Mouse (Mus musculus) midbrain, postnatal 0 days (tissue): ENCODE measurements around the gene Gm42906. TPM values are rescaled to one million over a fixed set of nuclear protein-coding genes. Genes with fewer than 3 reads are reported as not detected.

Experiments
- ATAC-seq: fragments of 200-750 bp; cut with Nextera tagmentation; 2 replicates; pipeline ENCODE4 v1.8.0; 2017; ENCODE audit warnings: moderate number of reproducible peaks, mild to moderate bottlenecking, moderate TSS enrichment, moderate library complexity; ENCODE audit not compliant: low FRiP score
- DNase-seq: peaks from one replicate; pipeline ENCODE4 v3.0.0-alpha.2; 2015; ENCODE audit warnings: low spot score
- H3K27ac ChIP-seq: fragments of 300-500 bp; sonication (generic); 2 replicates; pipeline ENCODE4 v1.5.1; 2014; ENCODE audit warnings: low read depth, mild to moderate bottlenecking, low read length, mixed read lengths
- H3K27me3 ChIP-seq: fragments of 300-500 bp; sonication (generic); 2 replicates; pipeline ENCODE4 v1.6.1; 2014; ENCODE audit warnings: low read length, control low read depth, mixed read lengths; ENCODE audit not compliant: insufficient read depth
- H3K36me3 ChIP-seq: fragments of 300-500 bp; sonication (generic); 2 replicates; pipeline ENCODE4 v1.6.1; 2014; ENCODE audit warnings: low read length, control low read depth, mixed read lengths; ENCODE audit not compliant: insufficient read depth
- H3K4me1 ChIP-seq: fragments of 300-500 bp; sonication (generic); 2 replicates; pipeline ENCODE4 v1.6.1; 2014; ENCODE audit warnings: mild to moderate bottlenecking, control low read depth, antibody characterized with exemption, low read length, mixed read lengths; ENCODE audit not compliant: insufficient read depth
- H3K4me2 ChIP-seq: fragments of 300-500 bp; sonication (generic); 2 replicates; pipeline ENCODE4 v1.6.1; 2014; ENCODE audit warnings: low read depth, mild to moderate bottlenecking, low read length, mixed read lengths; ENCODE audit not compliant: poor library complexity, severe bottlenecking
- H3K4me3 ChIP-seq: fragments of 300-500 bp; sonication (generic); 2 replicates; pipeline ENCODE4 v1.5.1; 2014; ENCODE audit warnings: low read depth, mild to moderate bottlenecking, low read length, moderate library complexity
- H3K9ac ChIP-seq: fragments of 300-500 bp; sonication (generic); replicated peaks from 2 replicates; pipeline ENCODE4 v1.6.1; 2014; ENCODE audit warnings: mild to moderate bottlenecking, low read length, moderate library complexity, mixed read lengths; ENCODE audit not compliant: poor library complexity, severe bottlenecking
- H3K9me3 ChIP-seq: fragments of 300-500 bp; sonication (generic); 2 replicates; pipeline ENCODE4 v1.6.1; 2016; ENCODE audit warnings: low read length, control low read depth
- CTCF ChIP-seq: IDR thresholded peaks from 2 replicates; pipeline ENCODE4 v1.5.1; 2016; ENCODE audit warnings: antibody characterized with exemption, mild to moderate bottlenecking
- WGBS: fragments of 180-500 bp; shearing (Covaris S2); extraction: QIAGEN DNeasy Blood & Tissue Kit; methylation state at CpG from one replicate; pipeline ENCODE4 v1.1.7; 2014; 5-methylcytosine and 5-hydroxymethylcytosine counted together
- polyA plus RNA-seq: library from polyadenylated mRNA; unstranded; fragments of >200 nt; fragmentation: Nextera tagmentation; extraction: Ambion mirVana; gene quantifications from 2 replicates; pipeline ENCODE4 v1.2.1, GENCODE M21; 2015
- total RNA-seq: library from RNA; depleted of rRNA; stranded (reverse); fragments of >200 nt; gene quantifications from 2 replicates; pipeline ENCODE4 v1.2.3, GENCODE M21; 2014

Gene Gm42906
- total and polyA plus RNA-seq, 2 experiments from 2014 or later, result not detected

GRCm38 (mm10) chr5:151379896-151380295 is 48.1 kb downstream of the Gm42906 start:
- Histone ChIP-seq H3K9ac (no peak overlapping the region), H3K4me2 (no peak overlapping the region), H3K9me3 (no peaks in the 10 kb centered on the region), H3K36me3 (no peaks in the 10 kb centered on the region), H3K27me3 (no peaks in the 10 kb centered on the region), H3K4me3 (no peak overlapping the region), H3K4me1 (no peaks in the 10 kb centered on the region), H3K27ac (no peak overlapping the region)
- DNase-seq (no peak), ATAC-seq (no peak)
- 80% methylated on average over 2 of the region's 2 CpGs for WGBS
- no peak for TF ChIP-seq CTCF

GRCm38 (mm10) chr5:151379210-151379609 is 48.8 kb downstream of the Gm42906 start:
- Histone ChIP-seq H3K4me2 (no peak overlapping the region), H3K4me1 (no peaks in the 10 kb centered on the region), H3K9ac (no peak overlapping the region), H3K27ac (no peak overlapping the region), H3K36me3 (no peaks in the 10 kb centered on the region), H3K27me3 (no peaks in the 10 kb centered on the region), H3K9me3 (no peaks in the 10 kb centered on the region), H3K4me3 (no peak overlapping the region)
- TF ChIP-seq CTCF, result no peak
- DNase-seq (no peak), ATAC-seq (no peak)
- whole genome bisulfite sequencing, result 82% methylated on average over 2 of the region's 2 CpGs

GRCm38 (mm10) chr5:151376931-151377330 is 51.0 kb downstream of the Gm42906 start:
- H3K4me2 ChIP-seq, result no peak overlapping the region
- no peak overlapping the region for H3K4me3 ChIP-seq
- H3K27ac ChIP-seq, result no peak overlapping the region
- ATAC-seq (no peak), DNase-seq (no peak)
- H3K4me1 ChIP-seq, result no peaks in the 10 kb centered on the region
- no peaks in the 10 kb centered on the region for H3K36me3 ChIP-seq
- H3K27me3 ChIP-seq, result no peaks in the 10 kb centered on the region
- H3K9me3 ChIP-seq, result no peaks in the 10 kb centered on the region
- no peak overlapping the region for H3K9ac ChIP-seq
- 91% methylated on average over 4 of the region's 4 CpGs for WGBS
- TF ChIP-seq CTCF, result no peak

DNA sequence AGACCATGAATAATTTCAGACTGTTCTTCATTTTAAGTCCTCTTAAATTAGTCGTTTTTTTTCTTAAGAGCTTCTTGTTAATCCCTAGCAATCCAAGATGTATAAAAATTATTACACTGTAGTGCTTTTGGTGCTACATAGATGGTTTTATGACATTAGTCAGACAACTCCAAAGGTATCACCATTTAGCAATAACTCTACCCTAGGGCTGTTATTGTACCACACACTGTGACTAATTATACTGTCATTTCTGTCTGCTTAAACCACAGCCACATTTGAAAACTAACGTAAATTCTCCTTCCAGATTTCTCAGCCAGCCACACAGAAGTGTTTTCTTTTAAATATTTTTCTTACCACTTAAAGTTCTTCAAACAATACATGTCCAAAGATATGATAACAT is 53.1 kb downstream of the Gm42906 start:
- H3K4me2 ChIP-seq, result no peak overlapping the region
- 68% methylated on average over 2 of the region's 2 CpGs for WGBS
- no peak for TF ChIP-seq CTCF

DNA sequence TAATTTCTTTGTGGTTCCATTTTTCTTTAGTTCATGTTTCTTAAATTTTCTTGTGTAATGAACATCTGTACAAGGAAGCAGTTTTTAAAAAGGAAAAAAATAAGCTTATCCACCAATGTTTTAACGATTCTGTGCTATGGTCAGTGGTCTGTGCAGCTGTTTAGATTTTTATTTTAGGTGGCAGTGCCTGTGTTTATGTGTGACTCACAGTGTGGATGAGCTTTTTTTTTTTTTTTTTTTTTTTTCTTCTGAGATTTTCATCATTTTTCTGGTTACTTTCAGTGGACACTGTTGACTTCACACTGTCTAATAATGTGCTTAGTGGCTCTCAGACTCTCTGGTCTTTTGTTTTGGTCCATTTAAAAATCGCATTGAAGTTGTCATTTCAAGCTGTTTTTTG is 56.8 kb downstream of the Gm42906 start:
- no peaks in the 10 kb centered on the region for H3K27me3 ChIP-seq
- H3K4me1 ChIP-seq, result 0 out of 2 replicates have a peak, but pooled peaks cover 7% of the 10 kb centered on the region
- no peak overlapping the region for H3K9ac ChIP-seq
- no peak for DNase-seq
- H3K36me3 ChIP-seq, result no peaks in the 10 kb centered on the region
- H3K27ac ChIP-seq, result no peak overlapping the region
- TF ChIP-seq CTCF, result no peak
- 79% methylated on average over 2 of the region's 2 CpGs for WGBS
- no peak overlapping the region for H3K4me3 ChIP-seq
- no peak for ATAC-seq
- no peak overlapping the region for H3K4me2 ChIP-seq
- H3K9me3 ChIP-seq, result no peaks in the 10 kb centered on the region

More for the DNA sequence above, 53.1 kb downstream of the Gm42906 start:
- no peaks in the 10 kb centered on the region for H3K4me1 ChIP-seq
- no peak overlapping the region for H3K27ac ChIP-seq
- no peaks in the 10 kb centered on the region for H3K9me3 ChIP-seq
- ATAC-seq (no peak), DNase-seq (no peak)
- H3K36me3 ChIP-seq, result no peaks in the 10 kb centered on the region
- H3K4me3 ChIP-seq, result no peak overlapping the region
- H3K27me3 ChIP-seq, result no peaks in the 10 kb centered on the region
- H3K9ac ChIP-seq, result no peak overlapping the region

DNA sequence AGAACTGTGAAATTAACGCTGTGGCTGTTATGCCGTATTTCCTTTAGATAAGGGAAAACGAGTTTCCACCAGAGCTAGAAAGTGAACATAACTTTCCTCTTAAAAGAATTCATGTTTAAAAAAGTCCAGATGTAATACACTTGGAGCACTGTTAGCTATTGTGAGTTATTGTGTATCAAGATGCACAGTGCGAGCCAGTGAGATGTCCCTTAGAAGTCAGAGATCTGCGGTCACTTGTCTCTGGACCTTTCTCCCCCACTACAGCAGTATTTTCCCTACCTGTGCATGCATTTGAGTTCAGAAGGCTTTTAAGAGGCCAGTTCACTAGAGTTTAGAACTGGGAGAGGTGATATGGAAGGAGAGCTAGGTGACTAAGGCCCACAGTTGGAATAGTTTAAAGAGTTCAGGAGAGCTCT is 58.6 kb downstream of the Gm42906 start:
- Histone ChIP-seq H3K27me3 (no peaks in the 10 kb centered on the region), H3K9me3 (no peaks in the 10 kb centered on the region), H3K36me3 (no peaks in the 10 kb centered on the region), H3K4me2 (peak overlapping the region; percentile 47), H3K9ac (peak overlapping the region; percentile 66), H3K4me1 (0 out of 2 replicates have a peak, but pooled peaks cover 7% of the 10 kb centered on the region), H3K27ac (peak overlapping the region; percentile 92), H3K4me3 (peak overlapping the region; percentile 51)
- WGBS, result 50% methylated on average over 5 of the region's 5 CpGs
- ATAC-seq (no peak), DNase-seq (no peak)
- no peak for TF ChIP-seq CTCF
